Mouse (Mus musculus): ENCODE results near the gene Rtn2. TPM values are rescaled to one million over a fixed set of nuclear protein-coding genes. Genes with fewer than 3 reads are reported as not detected.
A peak's percentile ranks its signal among the peaks of the same experiment; 100 is the strongest.

The Rtn2 gene
- polyA plus RNA-seq, 1 experiment from 2014 or later: 111 TPM

DNA sequence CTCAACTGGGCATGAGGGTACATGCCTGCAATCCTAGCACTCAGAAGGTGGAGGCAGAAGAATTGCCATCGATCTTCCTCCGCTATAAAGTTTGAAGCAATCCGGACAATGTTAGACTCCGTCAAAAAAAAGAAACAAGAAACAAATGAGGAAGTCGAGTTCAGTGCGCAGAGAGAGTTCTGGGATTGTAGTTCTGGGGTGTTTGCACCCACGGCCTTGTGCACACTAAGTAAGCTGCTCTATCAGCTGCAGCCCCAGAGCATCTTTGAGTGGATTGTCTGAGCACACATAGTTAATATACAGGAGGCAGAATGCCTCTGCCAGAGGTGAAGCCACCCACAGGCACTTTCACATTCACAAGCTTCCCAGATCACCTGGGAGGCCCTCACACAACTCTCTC is 36.3 kb downstream of the Rtn2 start:
- Histone ChIP-seq H3K4me2 (ENCODE audit: low read length) (no peak overlapping the region), H3K4me1 (ENCODE audit: control insufficient read depth, insufficient read depth, low read length) (peaks cover 12% of the 10 kb centered on the region), H3K4me3 (ENCODE audit: low read depth, low read length) (no peak overlapping the region), H3K27me3 (ENCODE audit: control insufficient read depth, insufficient read depth, low read depth, low read length) (peaks cover 4% of the 10 kb centered on the region; the same call in 1 of the 2 replicates), H3K9me3 (replicated peaks; ENCODE audit: control insufficient read depth, low read length, poor library complexity, severe bottlenecking) (no peaks in the 10 kb centered on the region), H3K36me3 (ENCODE audit: control insufficient read depth, insufficient read depth, low read length) (no peaks in the 10 kb centered on the region), H3K9ac (ENCODE audit: low read depth, low read length) (no peak overlapping the region), H3K27ac (ENCODE audit: low read length) (no peak overlapping the region)
- WGBS: 78% methylated on average over 7 of the region's 7 CpGs
- no peak for ATAC-seq

DNA sequence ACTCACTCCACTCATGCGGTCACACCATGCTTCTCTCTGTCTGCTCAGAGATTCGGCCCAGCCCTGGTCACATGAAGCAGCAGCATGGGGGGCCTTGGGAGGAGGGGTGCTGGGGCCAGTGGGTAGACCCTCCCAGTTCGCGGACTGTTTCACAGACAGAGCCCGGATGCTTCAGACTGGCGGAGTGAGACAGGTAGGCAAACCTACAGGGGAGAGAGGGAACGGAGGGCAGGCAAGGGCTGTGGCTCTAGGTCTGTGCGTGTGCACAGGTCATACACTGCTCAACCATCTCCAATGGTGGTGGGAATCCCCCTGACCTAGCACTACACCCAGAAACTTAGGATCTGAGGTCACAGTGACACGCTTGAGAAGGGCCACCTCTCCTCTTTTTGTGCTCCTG is 37.0 kb downstream of the Rtn2 start:
- WGBS: 11% methylated on average over 9 of the region's 9 CpGs
- no peaks in the 10 kb centered on the region for H3K36me3 ChIP-seq (ENCODE audit: control insufficient read depth, insufficient read depth, low read length)
- ATAC-seq: peak; percentile 78
- peak overlapping the region; percentile 80 for H3K4me2 ChIP-seq (ENCODE audit: low read length)
- H3K27ac ChIP-seq (ENCODE audit: low read length): peak overlapping the region; percentile 63
- H3K9ac ChIP-seq (ENCODE audit: low read depth, low read length): peak overlapping the region; percentile 74
- H3K27me3 ChIP-seq (ENCODE audit: control insufficient read depth, insufficient read depth, low read depth, low read length): peaks cover 2% of the 10 kb centered on the region; the same call in 1 of the 2 replicates
- no peaks in the 10 kb centered on the region for H3K9me3 ChIP-seq (replicated peaks; ENCODE audit: control insufficient read depth, low read length, poor library complexity, severe bottlenecking)
- peak overlapping the region; percentile 60 for H3K4me3 ChIP-seq (ENCODE audit: low read depth, low read length)
- H3K4me1 ChIP-seq (ENCODE audit: control insufficient read depth, insufficient read depth, low read length): peaks cover 12% of the 10 kb centered on the region

- Histone ChIP-seq H3K36me3 (ENCODE audit: control insufficient read depth, insufficient read depth, low read length) (no peaks in the 10 kb centered on the region), H3K27ac (ENCODE audit: low read length) (peak overlapping the region; percentile 63), H3K4me2 (ENCODE audit: low read length) (peak overlapping the region; percentile 80), H3K4me1 (ENCODE audit: control insufficient read depth, insufficient read depth, low read length) (peaks cover 12% of the 10 kb centered on the region), H3K9ac (ENCODE audit: low read depth, low read length) (peak overlapping the region; percentile 74), H3K9me3 (replicated peaks; ENCODE audit: control insufficient read depth, low read length, poor library complexity, severe bottlenecking) (no peaks in the 10 kb centered on the region), H3K27me3 (ENCODE audit: control insufficient read depth, insufficient read depth, low read depth, low read length) (peaks cover 2% of the 10 kb centered on the region; the same call in 1 of the 2 replicates), H3K4me3 (ENCODE audit: low read depth, low read length) (peak overlapping the region; percentile 60)
- WGBS: under 1% methylated on average over 38 of the region's 41 CpGs
- ATAC-seq: peak; percentile 94
These were observed 37.5 kb downstream of the Rtn2 start for GRCm38 (mm10) chr7:19319906-19320305.

DNA sequence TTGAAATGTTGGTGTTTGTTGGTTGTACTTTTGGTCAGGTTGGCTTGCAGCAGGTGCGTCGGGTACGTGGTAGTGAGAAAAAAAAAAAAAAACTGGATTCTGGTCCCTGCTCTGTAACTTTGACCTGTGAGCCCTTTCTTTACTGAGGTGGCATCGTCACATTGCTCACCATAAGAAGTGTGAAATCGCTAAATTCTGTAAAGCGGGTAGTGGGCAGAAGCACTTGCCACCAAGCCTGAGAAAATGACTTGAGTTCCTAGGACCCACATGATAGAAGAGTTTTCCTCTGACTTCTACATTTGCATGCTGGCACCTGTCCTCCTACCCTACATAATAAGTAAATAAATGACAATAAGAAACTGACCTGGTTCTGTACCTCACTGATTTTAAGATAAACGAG is 38.2 kb downstream of the Rtn2 start:
- H3K4me1 ChIP-seq (ENCODE audit: control insufficient read depth, insufficient read depth, low read length): peaks cover 12% of the 10 kb centered on the region
- 41% methylated on average over 7 of the region's 7 CpGs for WGBS
- no peaks in the 10 kb centered on the region for H3K9me3 ChIP-seq (replicated peaks; ENCODE audit: control insufficient read depth, low read length, poor library complexity, severe bottlenecking)
- peak overlapping the region; percentile 53; the same call in 1 of the 2 replicates for H3K27ac ChIP-seq (ENCODE audit: low read length)
- peak overlapping the region; percentile 60; the same call in 1 of the 2 replicates for H3K4me3 ChIP-seq (ENCODE audit: low read depth, low read length)
- peak overlapping the region; percentile 50; the same call in 1 of the 2 replicates for H3K9ac ChIP-seq (ENCODE audit: low read depth, low read length)
- H3K36me3 ChIP-seq (ENCODE audit: control insufficient read depth, insufficient read depth, low read length): no peaks in the 10 kb centered on the region
- ATAC-seq: no peak
- H3K27me3 ChIP-seq (ENCODE audit: control insufficient read depth, insufficient read depth, low read depth, low read length): peaks cover 2% of the 10 kb centered on the region; the same call in 1 of the 2 replicates
- H3K4me2 ChIP-seq (ENCODE audit: low read length): peak overlapping the region; percentile 80

DNA sequence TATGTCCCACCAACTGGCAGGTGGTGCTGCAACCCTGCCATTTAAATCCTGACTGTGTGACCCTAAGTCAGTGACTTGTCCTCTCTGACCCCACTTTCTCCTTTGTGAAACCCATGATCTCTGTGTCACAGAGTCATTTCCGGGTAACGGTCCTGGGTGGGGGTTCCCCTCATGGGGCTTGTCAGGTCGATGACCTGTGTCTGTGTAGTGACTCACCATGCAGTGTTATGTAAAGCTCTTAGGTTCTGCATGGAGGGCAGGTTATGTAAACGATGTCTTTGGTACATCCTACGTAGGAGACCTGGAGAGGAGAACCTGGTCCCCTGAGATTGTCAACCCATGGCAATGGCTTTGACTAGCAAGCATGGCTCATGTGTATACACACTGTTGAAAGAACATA is 39.0 kb downstream of the Rtn2 start:
- H3K9ac ChIP-seq (ENCODE audit: low read depth, low read length): no peak overlapping the region
- H3K36me3 ChIP-seq (ENCODE audit: control insufficient read depth, insufficient read depth, low read length): no peaks in the 10 kb centered on the region
- H3K4me3 ChIP-seq (ENCODE audit: low read depth, low read length): no peak overlapping the region
- no peak for ATAC-seq
- peaks cover 2% of the 10 kb centered on the region; the same call in 1 of the 2 replicates for H3K27me3 ChIP-seq (ENCODE audit: control insufficient read depth, insufficient read depth, low read depth, low read length)
- no peak overlapping the region for H3K4me2 ChIP-seq (ENCODE audit: low read length)
- no peak overlapping the region for H3K27ac ChIP-seq (ENCODE audit: low read length)
- H3K4me1 ChIP-seq (ENCODE audit: control insufficient read depth, insufficient read depth, low read length): peaks cover 15% of the 10 kb centered on the region
- no peaks in the 10 kb centered on the region for H3K9me3 ChIP-seq (replicated peaks; ENCODE audit: control insufficient read depth, low read length, poor library complexity, severe bottlenecking)
- 74% methylated on average over 5 of the region's 5 CpGs for WGBS

DNA sequence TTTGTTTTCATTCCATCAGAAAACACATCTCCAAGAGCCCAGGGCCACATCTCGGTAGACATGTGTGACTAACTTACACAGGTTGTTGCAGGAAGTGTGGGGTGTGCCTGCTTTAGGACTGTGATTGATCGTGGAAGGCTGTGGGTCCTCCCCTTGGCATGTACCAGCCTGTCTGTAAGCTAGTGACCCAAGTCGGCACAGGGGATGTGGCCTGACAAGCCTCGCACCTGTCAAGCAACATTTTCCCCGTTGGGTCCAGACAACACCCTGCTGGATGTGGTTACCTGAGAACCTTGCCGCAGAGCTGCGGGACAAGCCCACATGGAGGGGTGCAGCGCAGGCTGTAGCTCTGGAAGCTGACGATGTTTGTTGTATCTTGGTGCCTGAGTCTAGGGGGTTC is 40.1 kb downstream of the Rtn2 start:
- no peak overlapping the region for H3K4me2 ChIP-seq (ENCODE audit: low read length)
- H3K9ac ChIP-seq (ENCODE audit: low read depth, low read length): no peak overlapping the region
- peaks cover 26% of the 10 kb centered on the region for H3K4me1 ChIP-seq (ENCODE audit: control insufficient read depth, insufficient read depth, low read length)
- H3K27ac ChIP-seq (ENCODE audit: low read length): no peak overlapping the region
- no peak for ATAC-seq
- no peaks in the 10 kb centered on the region for H3K36me3 ChIP-seq (ENCODE audit: control insufficient read depth, insufficient read depth, low read length)
- no peaks in the 10 kb centered on the region for H3K9me3 ChIP-seq (replicated peaks; ENCODE audit: control insufficient read depth, low read length, poor library complexity, severe bottlenecking)
- whole genome bisulfite sequencing: 63% methylated on average over 9 of the region's 9 CpGs
- peaks cover 2% of the 10 kb centered on the region; the same call in 1 of the 2 replicates for H3K27me3 ChIP-seq (ENCODE audit: control insufficient read depth, insufficient read depth, low read depth, low read length)
- H3K4me3 ChIP-seq (ENCODE audit: low read depth, low read length): no peak overlapping the region

DNA sequence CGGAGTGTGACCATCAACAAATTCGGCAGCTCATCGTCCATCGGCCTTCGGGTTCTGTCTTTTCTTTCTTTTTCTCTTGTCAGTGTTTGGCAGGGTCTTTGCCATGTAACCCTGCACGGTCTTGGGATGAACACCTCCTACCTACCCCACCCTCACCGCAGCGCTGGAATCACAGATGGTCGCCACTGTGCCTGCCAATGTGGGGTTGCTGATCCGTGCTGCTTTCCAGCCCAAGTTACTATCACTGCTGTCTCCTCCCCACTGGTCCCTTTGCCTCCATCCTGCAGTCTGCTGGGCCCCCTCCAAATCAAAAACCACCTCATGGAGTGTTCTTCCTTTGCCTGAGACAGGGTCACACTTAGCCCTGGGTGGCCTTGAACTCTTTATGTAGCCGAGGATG is 41.8 kb downstream of the Rtn2 start:
- no peaks in the 10 kb centered on the region for H3K36me3 ChIP-seq (ENCODE audit: control insufficient read depth, insufficient read depth, low read length)
- ATAC-seq: no peak
- no peaks in the 10 kb centered on the region for H3K27me3 ChIP-seq (ENCODE audit: control insufficient read depth, insufficient read depth, low read depth, low read length)

GRCm38 (mm10) chr7:19325262-19326199 is 43.1 kb downstream of the Rtn2 start:
- WGBS: 77% methylated on average over 21 of the region's 21 CpGs
- Histone ChIP-seq H3K4me1 (ENCODE audit: control insufficient read depth, insufficient read depth, low read length) (peaks cover 20% of the 10 kb centered on the region), H3K27ac (ENCODE audit: low read length) (no peak overlapping the region), H3K27me3 (ENCODE audit: control insufficient read depth, insufficient read depth, low read depth, low read length) (no peaks in the 10 kb centered on the region), H3K4me3 (ENCODE audit: low read depth, low read length) (no peak overlapping the region), H3K9me3 (replicated peaks; ENCODE audit: control insufficient read depth, low read length, poor library complexity, severe bottlenecking) (no peaks in the 10 kb centered on the region), H3K36me3 (ENCODE audit: control insufficient read depth, insufficient read depth, low read length) (no peaks in the 10 kb centered on the region), H3K9ac (ENCODE audit: low read depth, low read length) (no peak overlapping the region), H3K4me2 (ENCODE audit: low read length) (no peak overlapping the region)
- no peak for ATAC-seq

More for the DNA sequence above, 41.8 kb downstream of the Rtn2 start:
- no peaks in the 10 kb centered on the region for H3K9me3 ChIP-seq (replicated peaks; ENCODE audit: control insufficient read depth, low read length, poor library complexity, severe bottlenecking)
- no peak overlapping the region for H3K9ac ChIP-seq (ENCODE audit: low read depth, low read length)
- H3K4me1 ChIP-seq (ENCODE audit: control insufficient read depth, insufficient read depth, low read length): peaks cover 27% of the 10 kb centered on the region
- no peak overlapping the region for H3K4me3 ChIP-seq (ENCODE audit: low read depth, low read length)
- H3K4me2 ChIP-seq (ENCODE audit: low read length): no peak overlapping the region
- no peak overlapping the region for H3K27ac ChIP-seq (ENCODE audit: low read length)
- WGBS: 84% methylated on average over 11 of the region's 11 CpGs

GRCm38 (mm10) chr7:19326359-19326758 is 43.9 kb downstream of the Rtn2 start:
- no peaks in the 10 kb centered on the region for H3K27me3 ChIP-seq (ENCODE audit: control insufficient read depth, insufficient read depth, low read depth, low read length)
- no peaks in the 10 kb centered on the region for H3K36me3 ChIP-seq (ENCODE audit: control insufficient read depth, insufficient read depth, low read length)
- H3K9me3 ChIP-seq (replicated peaks; ENCODE audit: control insufficient read depth, low read length, poor library complexity, severe bottlenecking): no peaks in the 10 kb centered on the region
- H3K4me3 ChIP-seq (ENCODE audit: low read depth, low read length): peak overlapping the region; percentile 45
- H3K9ac ChIP-seq (ENCODE audit: low read depth, low read length): no peak overlapping the region
- H3K4me1 ChIP-seq (ENCODE audit: control insufficient read depth, insufficient read depth, low read length): peaks cover 15% of the 10 kb centered on the region
- H3K4me2 ChIP-seq (ENCODE audit: low read length): peak overlapping the region; percentile 80
- H3K27ac ChIP-seq (ENCODE audit: low read length): peak overlapping the region; percentile 14; the same call in 1 of the 2 replicates
- peak; percentile 29 for ATAC-seq
- WGBS: 1% methylated on average over 19 of the region's 20 CpGs
